Mouse (Mus musculus): ENCODE data around the gene Zfp456. TPM values are rescaled to one million over a fixed set of nuclear protein-coding genes. Genes with fewer than 3 reads are reported as not detected.
"Not testable (repeated sequence)": the region's sequence is repeated elsewhere in the genome, so short reads cannot be mapped to it uniquely, and the experiment has no call there.

Gene Zfp456
- polyA plus RNA-seq (2014; fragmentation: Nextera tagmentation; extraction: Ambion mirVana), result 1.2 and 1.5 TPM in 2 replicates

- H3K4me1 ChIP-seq (ENCODE audit: control insufficient read depth, insufficient read depth, low read length); H3K9ac ChIP-seq (ENCODE audit: low read length); H3K36me3 ChIP-seq (ENCODE audit: control insufficient read depth, insufficient read depth, low read length); H3K27ac ChIP-seq (replicated peaks; ENCODE audit: low read depth, low read length); H3K27me3 ChIP-seq (ENCODE audit: control insufficient read depth, insufficient read depth, low read length); H3K9me3 ChIP-seq (ENCODE audit: control insufficient read depth, low read length): not testable (repeated sequence)
- 21% methylated on average over 13 of the region's 15 CpGs for WGBS
- Histone ChIP-seq H3K4me2 (ENCODE audit: low read depth, severe bottlenecking) (peak within 1 kb of the TSS; percentile 48), H3K4me3 (ENCODE audit: low read depth, low read length) (peak within 1 kb of the TSS; percentile 29; the same call in 1 of the 2 replicates)
- DNase-seq (ENCODE audit: low spot score) (peak; percentile 80), ATAC-seq (ENCODE audit: insufficient number of reproducible peaks, low FRiP score, low TSS enrichment, low read depth) (peak; percentile 93)
Measured at GRCm38 (mm10) chr13:67375050-67375911, at the start of gene Zfp456, which contains the start of gene Gm28041. TSS of gene Zfp456 (minus strand) at chr13:67375810. TSS of gene Gm28041 (minus strand) at chr13:67375733.

GRCm38 (mm10) chr13:67422532-67422931, 46.9 kb upstream of the Zfp456 start:
- WGBS, result 92% methylated on average over 2 of the region's 2 CpGs

GRCm38 (mm10) chr13:67421207-67421857, 45.7 kb upstream of the Zfp456 start, which contains the start of gene Zfp459:
TSS of gene Zfp459 (minus strand) at chr13:67421418.
- ATAC-seq (ENCODE audit: insufficient number of reproducible peaks, low FRiP score, low TSS enrichment, low read depth), result peak; percentile 82
- peak; percentile 72 for DNase-seq (ENCODE audit: low spot score)
- peak within 1 kb of the TSS; percentile 74 for H3K4me2 ChIP-seq (ENCODE audit: low read depth, severe bottlenecking)
- no peaks in the 10 kb centered on the region for H3K9me3 ChIP-seq (ENCODE audit: control insufficient read depth, low read length)
- H3K4me1 ChIP-seq (ENCODE audit: control insufficient read depth, insufficient read depth, low read length), result no peaks in the 10 kb centered on the region
- no peaks in the 10 kb centered on the region for H3K27me3 ChIP-seq (ENCODE audit: control insufficient read depth, insufficient read depth, low read length)
- no peaks in the 10 kb centered on the region for H3K36me3 ChIP-seq (ENCODE audit: control insufficient read depth, insufficient read depth, low read length)
- WGBS, result 2% methylated on average over 22 of the region's 22 CpGs
- H3K4me3 ChIP-seq (ENCODE audit: low read depth, low read length), result peak within 1 kb of the TSS; percentile 48
- peak within 1 kb of the TSS; percentile 62 for H3K9ac ChIP-seq (ENCODE audit: low read length)
- no peak within 1 kb of the TSS for H3K27ac ChIP-seq (replicated peaks; ENCODE audit: low read depth, low read length)

More at GRCm38 (mm10) chr13:67422532-67422931, 46.9 kb upstream of the Zfp456 start:
- not testable (repeated sequence) for ATAC-seq (ENCODE audit: insufficient number of reproducible peaks, low FRiP score, low TSS enrichment, low read depth); H3K9ac ChIP-seq (ENCODE audit: low read length); H3K27me3 ChIP-seq (ENCODE audit: control insufficient read depth, insufficient read depth, low read length); H3K4me2 ChIP-seq (ENCODE audit: low read depth, severe bottlenecking); H3K9me3 ChIP-seq (ENCODE audit: control insufficient read depth, low read length); H3K4me3 ChIP-seq (ENCODE audit: low read depth, low read length); H3K27ac ChIP-seq (replicated peaks; ENCODE audit: low read depth, low read length); H3K36me3 ChIP-seq (ENCODE audit: control insufficient read depth, insufficient read depth, low read length); DNase-seq (ENCODE audit: low spot score); H3K4me1 ChIP-seq (ENCODE audit: control insufficient read depth, insufficient read depth, low read length)

- Histone ChIP-seq H3K4me3 (ENCODE audit: low read depth, low read length) (peak overlapping the region; percentile 48), H3K27ac (replicated peaks; ENCODE audit: low read depth, low read length) (no peak overlapping the region), H3K4me1 (ENCODE audit: control insufficient read depth, insufficient read depth, low read length) (no peaks in the 10 kb centered on the region), H3K9me3 (ENCODE audit: control insufficient read depth, low read length) (no peaks in the 10 kb centered on the region), H3K27me3 (ENCODE audit: control insufficient read depth, insufficient read depth, low read length) (no peaks in the 10 kb centered on the region), H3K9ac (ENCODE audit: low read length) (peak overlapping the region; percentile 62), H3K4me2 (ENCODE audit: low read depth, severe bottlenecking) (peak overlapping the region; percentile 74), H3K36me3 (ENCODE audit: control insufficient read depth, insufficient read depth, low read length) (no peaks in the 10 kb centered on the region)
- ATAC-seq (ENCODE audit: insufficient number of reproducible peaks, low FRiP score, low TSS enrichment, low read depth) (peak; percentile 33; the same call in 1 of the 2 replicates), DNase-seq (ENCODE audit: low spot score) (no peak)
- 33% methylated on average over 11 of the region's 11 CpGs for WGBS
Measured at GRCm38 (mm10) chr13:67420558-67421206, 45.1 kb upstream of the Zfp456 start.

DNA sequence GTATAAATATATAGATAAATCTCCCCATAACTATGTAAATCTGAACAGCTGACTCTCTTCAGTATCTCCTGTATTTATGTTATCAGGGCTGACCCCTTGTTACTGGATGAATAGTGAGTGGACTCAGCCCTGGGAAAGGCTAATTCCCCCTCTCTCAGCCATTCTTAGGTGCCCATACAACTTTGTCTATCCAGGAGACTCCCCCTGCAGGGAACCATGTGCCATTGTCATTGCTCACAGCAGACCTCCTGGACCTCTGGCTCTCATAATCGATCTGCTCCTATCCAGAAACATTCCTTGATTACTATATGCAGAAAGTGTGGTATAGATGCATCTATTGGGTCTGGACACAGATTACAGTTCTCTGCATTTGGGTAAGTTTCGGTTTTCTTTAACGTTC, 41.2 kb upstream of the Zfp456 start:
- no peak overlapping the region for H3K9ac ChIP-seq (ENCODE audit: low read length)
- H3K4me2 ChIP-seq (ENCODE audit: low read depth, severe bottlenecking), result no peak overlapping the region
- H3K36me3 ChIP-seq (ENCODE audit: control insufficient read depth, insufficient read depth, low read length), result no peaks in the 10 kb centered on the region
- DNase-seq (ENCODE audit: low spot score), result no peak
- H3K27ac ChIP-seq (replicated peaks; ENCODE audit: low read depth, low read length), result no peak overlapping the region
- no peak for ATAC-seq (ENCODE audit: insufficient number of reproducible peaks, low FRiP score, low TSS enrichment, low read depth)
- no peaks in the 10 kb centered on the region for H3K27me3 ChIP-seq (ENCODE audit: control insufficient read depth, insufficient read depth, low read length)
- H3K4me3 ChIP-seq (ENCODE audit: low read depth, low read length), result no peak overlapping the region
- H3K4me1 ChIP-seq (ENCODE audit: control insufficient read depth, insufficient read depth, low read length), result no peaks in the 10 kb centered on the region
- no peaks in the 10 kb centered on the region for H3K9me3 ChIP-seq (ENCODE audit: control insufficient read depth, low read length)
- 90% methylated on average over 3 of the region's 3 CpGs for WGBS

DNA sequence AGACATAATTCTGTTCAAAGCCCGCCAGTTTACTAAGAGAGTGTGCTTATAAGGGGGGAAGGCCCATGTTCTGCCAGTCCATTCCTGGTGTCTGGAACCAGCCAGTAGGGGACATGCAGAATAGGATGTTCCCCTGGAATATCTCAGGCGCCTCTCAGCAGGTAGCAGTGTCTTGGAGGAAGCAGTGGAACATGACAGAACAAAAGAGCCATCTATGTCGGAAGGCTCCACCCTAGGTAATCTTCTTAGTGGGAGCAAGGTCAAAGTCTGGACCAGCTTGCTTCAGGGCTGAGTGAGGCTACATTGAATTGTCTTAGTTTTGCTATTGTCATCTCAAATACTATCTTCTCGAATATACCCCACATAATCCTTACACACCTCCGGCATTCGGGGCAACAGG, 40.1 kb upstream of the Zfp456 start:
- Histone ChIP-seq H3K9me3 (ENCODE audit: control insufficient read depth, low read length) (no peaks in the 10 kb centered on the region), H3K36me3 (ENCODE audit: control insufficient read depth, insufficient read depth, low read length) (no peaks in the 10 kb centered on the region), H3K4me1 (ENCODE audit: control insufficient read depth, insufficient read depth, low read length) (no peaks in the 10 kb centered on the region), H3K4me2 (ENCODE audit: low read depth, severe bottlenecking) (no peak overlapping the region), H3K27ac (replicated peaks; ENCODE audit: low read depth, low read length) (no peak overlapping the region), H3K9ac (ENCODE audit: low read length) (no peak overlapping the region), H3K4me3 (ENCODE audit: low read depth, low read length) (no peak overlapping the region), H3K27me3 (ENCODE audit: control insufficient read depth, insufficient read depth, low read length) (no peaks in the 10 kb centered on the region)
- no peak for DNase-seq (ENCODE audit: low spot score)
- WGBS, result 91% methylated on average over 6 of the region's 6 CpGs
- ATAC-seq (ENCODE audit: insufficient number of reproducible peaks, low FRiP score, low TSS enrichment, low read depth), result no peak

DNA sequence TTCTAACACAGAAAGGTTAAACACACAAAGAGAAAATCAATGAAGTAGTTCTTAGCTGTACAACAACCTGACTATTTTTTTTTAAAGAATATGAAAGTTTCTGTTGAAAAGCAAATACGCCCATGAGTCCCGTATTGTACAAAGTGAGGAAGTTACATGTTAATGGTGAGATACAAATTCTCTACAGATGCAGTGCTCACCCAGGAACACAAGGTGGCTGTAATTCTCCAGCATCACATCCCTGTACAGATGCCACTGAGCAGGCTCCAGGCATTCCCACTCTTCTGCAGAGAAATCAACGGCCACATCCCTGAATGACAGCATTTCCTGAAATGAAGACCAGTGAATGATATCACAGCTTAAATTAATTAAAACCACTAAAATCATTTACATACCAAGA, 38.0 kb upstream of the Zfp456 start:
- H3K4me2 ChIP-seq (ENCODE audit: low read depth, severe bottlenecking); H3K9ac ChIP-seq (ENCODE audit: low read length); ATAC-seq (ENCODE audit: insufficient number of reproducible peaks, low FRiP score, low TSS enrichment, low read depth): not testable (repeated sequence)

More for the DNA sequence above, 38.0 kb upstream of the Zfp456 start:
- DNase-seq (ENCODE audit: low spot score); H3K9me3 ChIP-seq (ENCODE audit: control insufficient read depth, low read length); H3K27ac ChIP-seq (replicated peaks; ENCODE audit: low read depth, low read length); H3K36me3 ChIP-seq (ENCODE audit: control insufficient read depth, insufficient read depth, low read length); H3K27me3 ChIP-seq (ENCODE audit: control insufficient read depth, insufficient read depth, low read length); H3K4me3 ChIP-seq (ENCODE audit: low read depth, low read length); H3K4me1 ChIP-seq (ENCODE audit: control insufficient read depth, insufficient read depth, low read length): not testable (repeated sequence)
- 79% methylated on average over 3 of the region's 3 CpGs for WGBS

All from limb, embryonic 11.5 days (tissue).